Mouse (Mus musculus) MEL (cell line): Measurements from ENCODE around the gene Sh2b2. TPM values are rescaled to one million over a fixed set of nuclear protein-coding genes. Genes with fewer than 3 reads are reported as not detected.

Experiments used
- DNase-seq: peaks from one replicate; pipeline ENCODE4 v3.0.0; 2011; ENCODE audit warnings: low read depth, low spot score
- H3K27ac ChIP-seq: 2 replicates; pipeline ENCODE4 v1.5.1; 2012; ENCODE audit warnings: low read depth, mild to moderate bottlenecking, control low read depth, low read length, moderate library complexity; ENCODE audit not compliant: control insufficient read depth
- H3K27me3 ChIP-seq, 2 experiments: fragments of 150-350 bp in 1 of 2; sonication (generic) in 1 of 2; 2 replicates each; pipeline ENCODE4 v1.6.1; 2012; ENCODE audit warnings: low read length in 2 of 2, mild to moderate bottlenecking in 2 of 2, improper control_type of control experiment in 1 of 2, moderate library complexity in 1 of 2; ENCODE audit not compliant: insufficient read depth in 2 of 2, control insufficient read depth in 1 of 2
- H3K36me3 ChIP-seq, 2 experiments: 2 replicates each; pipeline ENCODE4 v1.6.1; 2012 to 2014; ENCODE audit warnings: low read length in 2 of 2, improper control_type of control experiment in 1 of 2, inconsistent platforms in 1 of 2, mild to moderate bottlenecking in 1 of 2; ENCODE audit not compliant: insufficient read depth in 2 of 2, control insufficient read depth in 1 of 2
- H3K4me1 ChIP-seq, 2 experiments: fragments of 150-350 bp in 1 of 2; sonication (generic) in 1 of 2; 2 replicates each; pipeline ENCODE4 v1.6.1; 2012; ENCODE audit warnings: low read length in 2 of 2, improper control_type of control experiment in 1 of 2, mild to moderate bottlenecking in 1 of 2; ENCODE audit not compliant: insufficient read depth in 2 of 2, control insufficient read depth in 1 of 2
- H3K4me3 ChIP-seq, 2 experiments: fragments of 150-350 bp in 1 of 2; sonication (generic) in 1 of 2; 2 replicates each; pipeline ENCODE4 v1.5.1; 2012; ENCODE audit warnings: low read depth in 2 of 2, low read length in 2 of 2, mild to moderate bottlenecking in 2 of 2, moderate library complexity in 2 of 2, control low read depth in 1 of 2, improper control_type of control experiment in 1 of 2; ENCODE audit not compliant: control insufficient read depth in 1 of 2, insufficient read depth in 1 of 2
- H3K79me2 ChIP-seq: 2 replicates; pipeline ENCODE4 v1.6.1; 2012; ENCODE audit warnings: mild to moderate bottlenecking, low read length, moderate library complexity; ENCODE audit not compliant: control insufficient read depth, poor library complexity, insufficient read depth
- H3K9ac ChIP-seq: 2 replicates; pipeline ENCODE4 v1.6.1; 2012; ENCODE audit warnings: low read depth, mild to moderate bottlenecking, control low read depth, low read length, moderate library complexity; ENCODE audit not compliant: control insufficient read depth, poor library complexity, severe bottlenecking
- H3K9me3 ChIP-seq: fragments of 150-350 bp; sonication (generic); replicated peaks from 2 replicates; pipeline ENCODE4 v1.6.1; 2012; ENCODE audit warnings: mild to moderate bottlenecking, low read length, improper control_type of control experiment, moderate library complexity; ENCODE audit not compliant: insufficient read depth
- BHLHE40 ChIP-seq: IDR thresholded peaks from 2 replicates; pipeline ENCODE4 v1.6.1; 2012; ENCODE audit warnings: low read depth, mild to moderate bottlenecking, inconsistent platforms, low read length, improper control_type of control experiment, borderline replicate concordance
- CHD2 ChIP-seq: IDR thresholded peaks from 2 replicates; pipeline ENCODE4 v1.6.1; 2011; ENCODE audit warnings: low read length, improper control_type of control experiment
- E2F4 ChIP-seq: IDR thresholded peaks from 2 replicates; pipeline ENCODE4 v1.6.1; 2011; ENCODE audit warnings: low read depth, low read length, improper control_type of control experiment, borderline replicate concordance
- ELF1 ChIP-seq: IDR thresholded peaks from 2 replicates; pipeline ENCODE4 v1.6.1; 2014; ENCODE audit warnings: low read depth, mild to moderate bottlenecking, inconsistent platforms, low read length, improper control_type of control experiment, moderate library complexity
- KAT2A ChIP-seq: conservative IDR thresholded peaks from 2 replicates; pipeline ENCODE4 v1.6.1; 2012; ENCODE audit warnings: low read depth, low read length, improper control_type of control experiment, inconsistent platforms
- MAFK ChIP-seq: IDR thresholded peaks from 2 replicates; pipeline ENCODE4 v1.6.1; 2011; ENCODE audit warnings: low read depth, mild to moderate bottlenecking, low read length, improper control_type of control experiment, borderline replicate concordance
- MAZ ChIP-seq: IDR thresholded peaks from 2 replicates; pipeline ENCODE4 v1.6.1; 2012; ENCODE audit warnings: low read depth, mild to moderate bottlenecking, inconsistent platforms, low read length, improper control_type of control experiment
- MXI1 ChIP-seq: IDR thresholded peaks from 2 replicates; pipeline ENCODE4 v1.6.1; 2011; ENCODE audit warnings: mild to moderate bottlenecking, low read depth, low read length, improper control_type of control experiment
- MYB ChIP-seq: IDR thresholded peaks from 2 replicates; pipeline ENCODE4 v1.6.1; 2011; ENCODE audit warnings: mild to moderate bottlenecking, low read depth, low read length, improper control_type of control experiment
- MYC ChIP-seq: IDR thresholded peaks from 2 replicates; pipeline ENCODE4 v1.6.1; 2011; ENCODE audit warnings: low read depth, mild to moderate bottlenecking, low read length, improper control_type of control experiment, moderate library complexity
- NRF1 ChIP-seq: IDR thresholded peaks from 2 replicates; pipeline ENCODE4 v1.6.1; 2014; ENCODE audit warnings: low read depth, mild to moderate bottlenecking, inconsistent platforms, low read length, improper control_type of control experiment, moderate library complexity; ENCODE audit not compliant: poor library complexity, insufficient read depth, severe bottlenecking
- POLR2A ChIP-seq, 2 experiments: IDR thresholded peaks; 2 replicates each; pipeline ENCODE4 v1.6.1; 2011 to 2012; ENCODE audit warnings: low read length in 2 of 2, mild to moderate bottlenecking in 2 of 2, control low read depth in 1 of 2, improper control_type of control experiment in 1 of 2, low read depth in 1 of 2, moderate library complexity in 1 of 2; ENCODE audit not compliant: control insufficient read depth in 1 of 2, insufficient read depth in 1 of 2, poor library complexity in 1 of 2
- POLR2AphosphoS5 ChIP-seq: IDR thresholded peaks from 2 replicates; pipeline ENCODE4 v1.6.1; 2012; ENCODE audit warnings: low read depth, borderline replicate concordance, mild to moderate bottlenecking, inconsistent platforms, low read length, moderate library complexity, mixed read lengths
- RAD21 ChIP-seq: IDR thresholded peaks from 2 replicates; pipeline ENCODE4 v1.6.1; 2011; ENCODE audit warnings: mild to moderate bottlenecking, low read depth, low read length, improper control_type of control experiment
- SMC3 ChIP-seq: IDR thresholded peaks from 2 replicates; pipeline ENCODE4 v1.6.1; 2011; ENCODE audit warnings: low read depth, low read length, improper control_type of control experiment
- TBP ChIP-seq: IDR thresholded peaks from 2 replicates; pipeline ENCODE4 v1.8.0; 2011; ENCODE audit warnings: low read depth, low read length, improper control_type of control experiment
- TCF12 ChIP-seq: IDR thresholded peaks from 2 replicates; pipeline ENCODE4 v1.6.1; 2014; ENCODE audit warnings: low read depth, mild to moderate bottlenecking, inconsistent platforms, low read length, improper control_type of control experiment, moderate library complexity
- UBTF ChIP-seq: IDR thresholded peaks from 2 replicates; pipeline ENCODE4 v1.6.1; 2012; ENCODE audit warnings: low read depth, mild to moderate bottlenecking, inconsistent platforms, low read length, improper control_type of control experiment, moderate library complexity, borderline replicate concordance; ENCODE audit not compliant: insufficient read depth
- ZC3H11A ChIP-seq: IDR thresholded peaks from 2 replicates; pipeline ENCODE4 v1.6.1; 2012; ENCODE audit warnings: low read depth, mild to moderate bottlenecking, inconsistent platforms, low read length, improper control_type of control experiment
- polyA plus RNA-seq, 2 experiments: library from polyadenylated mRNA; stranded (reverse) in 1 of 2; unstranded in 1 of 2; fragments of >175 nt in 1 of 2; fragments of >200 nt in 1 of 2; gene quantifications; 2 replicates each; pipeline versions ENCODE4 v1.2.1 to v1.2.4; 2012; ENCODE audit warnings: low replicate concordance in 2 of 2, low read depth in 1 of 2; ENCODE audit not compliant: insufficient read length in 2 of 2, insufficient read depth in 1 of 2, missing spikeins in 1 of 2
- total RNA-seq: library from RNA; depleted of rRNA; stranded (reverse); fragments of 300-350 nt; gene quantifications from 2 replicates; pipeline ENCODE4 v1.2.3, GENCODE M21; 2012

Sh2b2 gene
- total and polyA plus RNA-seq, 3 experiments: 0.07 TPM; not detected in 2

DNA sequence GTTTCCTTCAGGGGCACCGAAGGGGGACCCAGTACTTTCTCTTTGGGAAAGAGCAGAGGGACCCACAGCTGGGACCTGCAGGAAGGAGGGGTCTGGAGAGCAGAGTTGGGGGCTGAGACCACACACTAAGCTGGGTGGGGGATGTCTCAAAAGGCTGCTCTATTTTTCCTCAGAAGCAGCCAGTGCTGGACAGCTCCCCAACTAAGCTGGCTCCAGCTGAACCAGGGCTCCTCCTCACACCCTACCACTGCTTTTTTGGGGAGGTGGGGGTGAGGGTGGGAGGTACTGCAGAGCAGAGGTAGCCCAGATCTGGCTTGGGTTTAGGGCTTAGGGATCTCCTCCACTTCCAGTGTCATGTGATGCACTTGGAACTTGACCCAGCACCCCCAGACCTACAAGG is 6.0 kb downstream of the Sh2b2 start:
- no peaks in the 10 kb centered on the region for H3K36me3 ChIP-seq
- H3K4me1 ChIP-seq: no peaks in the 10 kb centered on the region
- H3K9me3 ChIP-seq: no peaks in the 10 kb centered on the region
- TF ChIP-seq TCF12 (no peak), POLR2AphosphoS5 (no peak), E2F4 (no peak), MXI1 (no peak), MAZ (no peak), UBTF (no peak), MAFK (no peak), POLR2A (IDR thresholded peaks at IDR 0.05; ENCODE audit: control insufficient read depth in 1 of 2, insufficient read depth in 1 of 2, low read depth in 1 of 2, low read length in 2 of 2, poor library complexity in 1 of 2) (no peak), SMC3 (no peak), ELF1 (no peak), TBP (no peak), ZC3H11A (no peak), KAT2A (no peak), MYB (no peak), MYC (no peak), NRF1 (no peak)
- no peak overlapping the region for H3K4me3 ChIP-seq
- H3K9ac ChIP-seq: no peak overlapping the region
- no peaks in the 10 kb centered on the region for H3K27me3 ChIP-seq
- DNase-seq: peak; percentile 30
- H3K27ac ChIP-seq: no peak overlapping the region
- H3K79me2 ChIP-seq: no peaks in the 10 kb centered on the region

DNA sequence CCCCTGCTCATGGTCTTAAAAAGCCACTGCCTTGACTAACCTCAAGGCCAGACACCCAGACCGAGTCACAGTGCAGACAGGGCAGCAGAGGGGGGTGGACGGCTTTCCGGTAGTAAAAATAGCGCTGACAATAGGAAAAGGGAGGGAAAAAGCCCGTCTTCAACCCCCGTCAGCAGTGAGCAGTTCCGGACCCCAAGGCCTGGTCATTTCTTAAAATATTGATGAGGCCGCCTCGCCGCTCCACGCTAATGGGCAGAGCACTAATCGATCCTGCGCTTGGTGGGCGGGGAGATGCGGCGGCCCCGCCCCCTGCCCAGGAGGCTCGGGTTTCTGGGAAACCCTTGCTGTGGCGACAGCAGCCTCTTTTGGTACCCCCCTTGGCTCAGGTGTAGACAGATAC is 8.7 kb downstream of the Sh2b2 start:
- no peaks in the 10 kb centered on the region for H3K9me3 ChIP-seq
- no peak overlapping the region for H3K9ac ChIP-seq
- no peak overlapping the region for H3K27ac ChIP-seq
- no peak overlapping the region for H3K4me3 ChIP-seq
- H3K4me1 ChIP-seq: no peaks in the 10 kb centered on the region
- H3K36me3 ChIP-seq: no peaks in the 10 kb centered on the region
- DNase-seq: no peak
- no peak for TF ChIP-seq POLR2A (IDR thresholded peaks at IDR 0.05; ENCODE audit: control insufficient read depth in 1 of 2, insufficient read depth in 1 of 2, low read depth in 1 of 2, low read length in 2 of 2, poor library complexity in 1 of 2)
- TF ChIP-seq TCF12: no peak
- no peak for TF ChIP-seq CHD2
- no peak for TF ChIP-seq RAD21
- no peak for TF ChIP-seq BHLHE40
- no peak for TF ChIP-seq MYC
- no peak for TF ChIP-seq NRF1
- TF ChIP-seq, all 39 proteins: peak for 0
- Histone ChIP-seq H3K79me2 (no peaks in the 10 kb centered on the region), H3K27me3 (no peaks in the 10 kb centered on the region)
